Mouse (Mus musculus) gastrocnemius, adult 2 months (tissue): ENCODE results near the gene Myo10. TPM values are rescaled to one million over a fixed set of nuclear protein-coding genes. Genes with fewer than 3 reads are reported as not detected.
A peak's percentile ranks its signal among the peaks of the same experiment; 100 is the strongest.

Source experiments
- DNase-seq: peaks from one replicate; pipeline ENCODE4 v3.0.0; 2022
- H3K27ac ChIP-seq: fragments of 200-600 bp; 2 replicates; pipeline ENCODE4 v1.8.1; 2022; ENCODE audit warnings: mild to moderate bottlenecking
- H3K4me3 ChIP-seq: fragments of 200-600 bp; 2 replicates; pipeline ENCODE4 v1.8.1; 2022; ENCODE audit warnings: mild to moderate bottlenecking, moderate library complexity
- CTCF ChIP-seq: fragments of 200-600 bp; IDR thresholded peaks from 2 replicates; pipeline ENCODE4 v1.8.1; 2022; ENCODE audit warnings: antibody characterized with exemption, mild to moderate bottlenecking, moderate library complexity
- intact Hi-C: fragments of 180-260 bp; cut with DNase I; formaldehyde crosslinking; loops from one replicate; pipeline ENCODE4 v1.15.1; 2025
- total RNA-seq, 2 experiments: library from RNA; stranded (reverse); gene quantifications; 2 replicates each; pipeline ENCODE4 v1.2.3; 2021

Gene Myo10
- total RNA-seq, 2 experiments from 2014 or later = 56.1 to 62.0 TPM

DNA sequence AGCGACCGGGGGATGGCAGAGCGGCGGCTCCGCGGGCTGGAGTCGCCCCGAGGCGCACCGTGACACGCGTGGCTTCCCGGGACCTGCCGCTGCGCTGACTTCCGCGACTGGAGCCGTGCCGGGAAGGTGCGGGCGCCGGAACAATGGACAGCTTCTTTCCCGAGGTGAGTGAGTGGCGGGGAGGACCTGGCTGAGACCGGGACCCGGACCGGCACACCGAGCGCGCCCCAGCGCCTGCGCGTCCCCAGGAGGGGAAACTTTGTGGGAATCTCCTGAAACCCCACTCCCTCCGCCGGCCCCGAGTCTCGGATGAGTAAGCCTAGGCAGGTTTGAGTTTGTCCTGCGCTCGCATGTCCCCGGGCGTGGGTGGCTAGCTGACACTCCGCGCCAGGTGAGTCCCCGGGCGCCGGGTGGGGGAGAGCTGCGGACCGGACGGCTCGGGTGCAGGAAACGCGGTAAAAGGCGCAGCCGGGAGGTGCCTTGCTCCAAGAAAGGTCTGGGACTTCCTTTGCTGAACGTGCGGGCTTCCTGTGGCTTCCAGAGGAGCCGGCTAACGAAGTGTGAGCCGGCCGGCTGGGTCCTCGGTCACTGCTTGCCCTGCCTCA, 644 bp downstream of the Myo10 start:
- no peak for TF ChIP-seq CTCF
- H3K4me3 ChIP-seq = peak overlapping the region; percentile 85
- intact Hi-C loops = loop anchor here (2.0 to 10.0 kb wide), 4 partner anchors 42 to 362 kb away; partner anchors contain the start of gene Zfp622
- DNase-seq = peak; percentile 66
- peak overlapping the region; percentile 95 for H3K27ac ChIP-seq

- Histone ChIP-seq H3K27ac (peak overlapping the region; percentile 95), H3K4me3 (peak overlapping the region; percentile 85)
- intact Hi-C loops = loop anchor here (2.0 to 10.0 kb wide), 4 partner anchors 43 to 361 kb away; partner anchors contain the start of gene Zfp622
- DNase-seq = no peak
- no peak for TF ChIP-seq CTCF
Measured at GRCm38 (mm10) chr15:25623556-25624180, 1.3 kb downstream of the Myo10 start.

DNA sequence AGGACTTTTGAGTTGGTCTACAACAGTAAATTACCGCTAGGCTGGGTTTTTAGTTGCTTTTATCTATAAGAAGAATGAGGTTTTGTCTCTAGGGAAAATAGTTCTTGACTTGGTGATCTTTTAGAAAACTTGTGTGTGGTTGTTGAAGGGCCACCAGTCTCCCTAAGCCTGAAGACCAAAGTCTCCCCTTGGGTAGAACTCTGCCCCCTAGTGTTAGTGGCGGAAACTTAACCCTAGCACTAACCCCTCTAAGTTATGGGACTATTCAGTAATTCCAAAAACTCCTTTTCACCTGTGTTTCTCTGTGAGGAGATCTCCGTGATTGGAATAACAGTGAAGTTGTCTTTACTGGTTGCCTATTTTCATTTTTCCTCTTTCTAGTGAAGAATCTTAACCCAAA, 1.9 kb downstream of the Myo10 start:
- intact Hi-C loops = loop anchor here (10.0 kb wide), 1 partner anchor 361 kb away; the partner anchor contains the start of gene Zfp622
- peak overlapping the region; percentile 95 for H3K27ac ChIP-seq
- DNase-seq = peak; percentile 60
- peak; percentile 79 for TF ChIP-seq CTCF
- peak overlapping the region; percentile 85 for H3K4me3 ChIP-seq

- Histone ChIP-seq H3K27ac (peak overlapping the region; percentile 95), H3K4me3 (peak overlapping the region; percentile 85)
- intact Hi-C loops = loop anchor here (10.0 kb wide), 1 partner anchor 359 kb away; the partner anchor contains the start of gene Zfp622
- peak; percentile 65 for DNase-seq
- no peak for TF ChIP-seq CTCF
Measured at GRCm38 (mm10) chr15:25625471-25625870, 3.1 kb downstream of the Myo10 start.

GRCm38 (mm10) chr15:25627012-25627411, 4.7 kb downstream of the Myo10 start:
- Histone ChIP-seq H3K4me3 (peak overlapping the region; percentile 47), H3K27ac (peak overlapping the region; percentile 31; the same call in 1 of the 2 replicates)
- no peak for TF ChIP-seq CTCF
- DNase-seq = no peak
- intact Hi-C loops = loop anchor here (10.0 kb wide), 1 partner anchor 358 kb away; the partner anchor contains the start of gene Zfp622

DNA sequence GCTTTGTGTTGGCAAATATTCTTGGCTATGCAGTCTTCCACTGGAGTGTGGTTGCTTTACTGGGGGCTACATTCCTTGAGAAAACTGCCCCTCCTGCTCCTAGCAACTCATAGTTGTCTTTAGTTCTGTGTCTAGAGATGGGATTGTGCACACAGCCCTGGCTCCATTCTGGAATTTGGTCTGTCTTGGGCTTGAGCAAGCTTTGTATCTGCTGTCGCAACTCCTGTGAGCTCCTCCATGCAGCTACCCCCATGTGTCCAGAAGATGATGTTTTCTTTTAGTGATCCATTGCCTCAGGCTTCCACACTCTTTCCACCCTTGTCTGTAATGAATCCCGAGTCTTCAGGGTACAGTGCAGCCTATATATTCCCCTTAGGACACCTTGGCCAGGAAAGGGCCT, 5.9 kb downstream of the Myo10 start:
- intact Hi-C loops = loop anchor here (10.0 kb wide), 1 partner anchor 357 kb away; the partner anchor contains the start of gene Zfp622

GRCm38 (mm10) chr15:25630716-25631115, 8.4 kb downstream of the Myo10 start:
- Histone ChIP-seq H3K27ac (no peak overlapping the region), H3K4me3 (peak overlapping the region; percentile 25)
- no peak for TF ChIP-seq CTCF
- intact Hi-C loops = no loop called here
- no peak for DNase-seq

More for the DNA sequence above, 5.9 kb downstream of the Myo10 start:
- DNase-seq = no peak
- TF ChIP-seq CTCF = no peak
- no peak overlapping the region for H3K27ac ChIP-seq
- H3K4me3 ChIP-seq = no peak overlapping the region

- no peak for TF ChIP-seq CTCF
- intact Hi-C loops = no loop called here
- H3K27ac ChIP-seq = no peak overlapping the region
- DNase-seq = no peak
- H3K4me3 ChIP-seq = peak overlapping the region; percentile 34
Measured at GRCm38 (mm10) chr15:25631332-25631731, 9.0 kb downstream of the Myo10 start.

DNA sequence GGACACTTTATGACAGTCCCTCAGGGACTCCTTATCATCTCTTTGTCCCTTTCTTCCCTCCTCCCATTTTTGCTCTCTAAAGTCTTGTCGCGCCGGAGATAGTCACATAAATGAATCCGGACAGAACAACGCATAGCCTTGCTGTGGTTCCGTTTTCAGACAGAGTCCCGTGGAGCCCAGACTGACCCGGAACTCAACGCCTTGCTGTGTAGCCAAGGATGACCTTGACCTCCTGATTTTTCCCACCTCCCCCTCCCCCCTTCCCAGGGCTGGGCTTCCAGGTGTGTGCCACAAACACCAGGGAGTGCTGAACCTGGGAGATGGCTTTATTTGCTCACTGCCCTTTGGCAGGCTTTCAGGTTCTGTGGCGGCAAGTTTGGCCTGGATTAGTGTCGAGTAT, 10.6 kb downstream of the Myo10 start:
- no peak for TF ChIP-seq CTCF
- intact Hi-C loops = no loop called here
- H3K4me3 ChIP-seq = peak overlapping the region; percentile 45
- H3K27ac ChIP-seq = peak overlapping the region; percentile 9; the same call in 1 of the 2 replicates
- no peak for DNase-seq

DNA sequence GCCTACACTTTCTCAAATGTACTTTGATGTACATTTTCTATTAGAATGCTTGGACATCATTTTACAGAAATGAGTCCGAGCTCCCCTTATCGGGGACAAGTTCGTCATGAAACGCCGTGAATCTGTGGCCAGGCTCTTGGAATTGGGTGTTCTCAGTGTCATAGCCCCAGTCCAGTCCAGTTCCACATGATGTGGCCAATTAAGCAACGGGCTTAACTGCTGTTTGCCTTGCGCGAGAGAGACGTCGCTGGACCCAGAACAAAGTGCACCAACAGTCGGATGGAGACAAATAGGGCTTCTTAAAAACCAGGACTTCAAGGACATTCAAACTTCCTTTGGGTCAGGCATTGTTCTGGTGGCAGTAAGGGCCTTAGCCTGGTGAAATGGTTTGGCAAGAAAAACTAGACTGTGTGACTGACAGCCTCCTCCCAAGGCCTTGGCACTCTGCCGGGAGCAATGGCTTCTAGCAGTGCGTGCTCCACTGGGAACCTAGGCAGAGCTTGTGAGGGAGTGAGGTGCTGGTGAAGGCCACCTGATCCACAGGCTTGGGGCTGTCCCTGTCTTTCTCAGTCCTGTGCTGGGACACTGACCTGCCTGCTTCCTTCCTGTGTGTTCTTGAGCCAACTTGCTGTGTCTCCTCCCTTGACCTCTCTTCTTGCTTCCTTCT, 11.5 kb downstream of the Myo10 start:
- peak; percentile 60 for DNase-seq
- Histone ChIP-seq H3K4me3 (no peak overlapping the region), H3K27ac (0 out of 2 replicates have a peak overlapping the region, but pooled peaks have one; percentile 5)
- intact Hi-C loops = no loop called here
- TF ChIP-seq CTCF = no peak

DNA sequence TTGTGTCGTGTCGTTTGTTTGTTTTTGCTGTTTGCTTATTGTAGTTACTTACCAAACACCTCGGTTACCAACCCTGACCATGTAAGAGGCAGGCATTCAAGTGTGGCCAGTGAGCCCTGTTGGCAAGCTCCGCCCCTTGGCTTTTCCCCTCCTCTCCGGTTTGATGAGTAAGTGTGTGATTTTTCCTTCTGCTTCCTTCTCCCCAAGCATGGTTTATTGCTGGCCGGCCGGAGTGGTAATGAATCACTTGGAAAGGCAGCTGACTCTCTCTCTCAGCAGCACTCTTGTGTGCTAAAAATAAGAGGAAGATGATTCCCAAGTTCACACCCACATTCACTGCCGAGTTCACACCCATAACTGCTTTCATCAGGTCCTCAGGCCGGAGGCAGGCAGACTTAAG, 15.4 kb downstream of the Myo10 start:
- Histone ChIP-seq H3K4me3 (peak overlapping the region; percentile 53), H3K27ac (peak overlapping the region; percentile 81)
- TF ChIP-seq CTCF = no peak
- intact Hi-C loops = loop anchor here (5.0 kb wide), 1 partner anchor 35 kb away; no protein-coding TSS in a partner anchor
- DNase-seq = peak; percentile 82

DNA sequence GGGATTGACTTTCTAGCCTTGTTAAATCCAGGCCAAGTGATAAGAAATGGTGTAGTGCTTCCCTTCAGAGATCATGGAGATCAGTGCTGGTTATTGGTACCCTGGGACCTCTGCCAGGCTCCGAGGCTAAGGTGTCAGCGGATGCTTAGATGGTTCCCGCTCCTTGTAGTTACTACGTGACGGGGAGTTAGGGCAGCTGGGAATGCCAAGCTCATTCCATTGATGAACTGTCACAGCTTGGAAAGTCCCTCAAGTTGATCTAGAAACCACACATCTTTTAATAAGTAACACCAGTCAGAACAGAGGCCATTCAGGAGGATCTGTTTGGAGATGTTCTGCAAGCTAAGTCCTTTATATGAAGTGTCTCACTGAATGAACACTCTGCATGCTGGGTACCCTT, 16.9 kb downstream of the Myo10 start:
- no peak for DNase-seq
- intact Hi-C loops = loop anchor here (5.0 kb wide), 1 partner anchor 33 kb away; no protein-coding TSS in a partner anchor
- H3K27ac ChIP-seq = peak overlapping the region; percentile 8; the same call in 1 of the 2 replicates
- no peak for TF ChIP-seq CTCF
- H3K4me3 ChIP-seq = no peak overlapping the region
